Mouse (Mus musculus) lung, postnatal 14 days (tissue): ENCODE results near the gene Dapl1.

ENCODE experiments used
- DNase-seq: peaks from one replicate; pipeline ENCODE4 v3.0.0; 2021

Gene Dapl1

DNA sequence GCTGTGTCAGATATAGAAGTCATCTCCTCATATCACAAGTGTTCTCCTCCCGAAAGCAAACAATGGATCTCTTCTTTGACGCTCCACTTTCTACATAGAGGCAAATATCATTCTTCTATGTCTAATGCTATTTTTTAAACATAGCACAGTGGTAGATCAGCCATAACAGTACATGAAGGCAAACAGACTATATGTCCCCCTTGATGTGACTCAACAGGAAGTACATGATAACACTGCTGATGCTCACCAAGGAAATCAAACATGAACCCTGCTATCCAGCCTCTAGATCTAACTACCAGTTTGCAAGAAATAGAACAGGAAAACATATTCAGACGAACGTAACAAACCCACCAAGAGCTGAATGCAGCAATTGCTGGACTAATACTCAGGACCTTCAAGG lies 10.1 kb upstream of the Dapl1 start:
- no peak for DNase-seq

DNA sequence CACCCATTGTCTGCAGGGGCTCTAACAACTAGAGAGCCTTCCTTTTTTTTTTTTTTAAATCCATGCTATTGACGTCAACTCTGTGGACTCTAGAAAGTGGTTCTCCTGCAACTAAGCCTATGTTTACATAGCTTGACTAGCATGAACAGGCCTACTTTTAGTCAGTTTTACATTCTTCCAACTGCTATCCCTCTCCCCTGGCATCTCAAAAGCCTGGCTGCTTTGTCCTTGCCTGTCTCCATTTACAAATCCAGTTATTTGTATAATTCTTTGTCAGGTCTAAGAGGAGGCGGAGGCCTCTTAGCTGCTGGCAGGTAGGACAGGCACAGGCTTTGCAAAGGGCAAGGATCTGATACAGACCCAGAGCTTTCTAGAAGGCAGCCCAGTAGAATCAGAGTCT lies 627 bp downstream of the Dapl1 start:
- DNase-seq, result no peak

GRCm38 (mm10) chr2:59485657-59486056 lies 1.2 kb downstream of the Dapl1 start:
- DNase-seq, result no peak

GRCm38 (mm10) chr2:59486196-59486845 lies 1.9 kb downstream of the Dapl1 start:
- DNase-seq, result no peak

- DNase-seq, result no peak
Observed at GRCm38 (mm10) chr2:59488235-59488634, 3.8 kb downstream of the Dapl1 start.

- peak; percentile 22 for DNase-seq
Observed at GRCm38 (mm10) chr2:59490353-59490752, 5.9 kb downstream of the Dapl1 start.

GRCm38 (mm10) chr2:59493445-59494085 lies 9.1 kb downstream of the Dapl1 start:
- DNase-seq, result no peak

GRCm38 (mm10) chr2:59499146-59499545 lies 14.7 kb downstream of the Dapl1 start:
- no peak for DNase-seq

- no peak for DNase-seq
Observed at GRCm38 (mm10) chr2:59499717-59500116, 15.3 kb downstream of the Dapl1 start.

DNA sequence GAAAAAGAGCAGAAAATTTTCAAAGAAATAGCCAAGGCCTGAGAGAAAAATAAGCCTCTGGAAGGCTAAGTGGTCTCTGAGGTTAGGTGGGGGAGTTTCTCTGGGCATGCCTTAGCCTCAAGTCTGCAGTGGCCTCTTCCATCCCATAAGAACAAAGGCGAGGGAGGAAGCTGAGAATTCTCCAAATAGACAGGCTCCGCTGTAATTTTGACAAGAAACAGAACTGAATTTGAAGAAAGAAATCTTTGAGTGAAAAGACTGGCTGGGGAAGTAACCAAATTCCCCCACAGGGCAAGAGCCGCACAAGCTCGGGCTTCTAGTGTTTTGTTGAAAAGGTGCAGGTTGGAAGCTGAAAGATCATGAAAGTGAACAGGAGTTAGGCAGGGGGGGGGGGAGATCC lies 24.6 kb downstream of the Dapl1 start:
- DNase-seq, result no peak

DNA sequence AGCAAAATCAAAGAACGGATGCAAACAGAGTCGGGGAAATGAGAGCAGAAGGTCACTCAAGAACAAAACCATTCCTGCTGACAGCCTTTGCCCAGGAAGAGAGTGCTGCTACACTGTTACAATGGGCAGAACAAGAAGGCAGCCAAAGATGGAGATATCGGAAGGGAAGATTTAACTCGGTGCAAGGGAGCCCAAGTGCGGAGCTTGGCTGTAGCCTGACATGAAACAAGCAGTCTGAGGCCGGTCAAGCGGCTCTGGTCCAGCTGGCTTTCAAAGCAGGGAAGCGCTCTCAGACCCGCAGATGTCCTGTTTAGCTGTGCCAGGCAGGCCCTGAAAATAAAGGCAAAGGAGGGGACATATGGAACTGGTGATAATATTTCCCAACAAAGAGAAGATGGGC lies 26.0 kb downstream of the Dapl1 start:
- DNase-seq, result no peak

DNA sequence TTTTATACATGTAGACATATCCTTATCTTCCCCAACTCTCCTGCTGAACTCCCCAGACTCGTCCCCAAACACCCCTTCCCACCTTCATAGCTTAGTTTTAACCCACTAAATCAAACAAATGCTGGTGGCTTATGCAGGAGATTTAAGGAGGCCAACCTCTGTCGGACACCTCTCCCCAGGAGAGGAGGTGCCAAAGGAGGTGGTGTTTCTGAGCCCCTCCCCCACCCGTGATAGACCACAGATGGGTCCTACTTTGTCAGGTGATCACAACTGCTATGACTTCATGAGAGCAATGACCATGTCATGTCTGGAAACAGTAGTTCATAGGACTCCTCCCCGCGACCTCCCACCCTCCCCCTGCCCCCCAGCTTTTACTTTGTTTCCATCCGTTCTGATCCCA lies 26.4 kb downstream of the Dapl1 start:
- DNase-seq, result no peak

DNA sequence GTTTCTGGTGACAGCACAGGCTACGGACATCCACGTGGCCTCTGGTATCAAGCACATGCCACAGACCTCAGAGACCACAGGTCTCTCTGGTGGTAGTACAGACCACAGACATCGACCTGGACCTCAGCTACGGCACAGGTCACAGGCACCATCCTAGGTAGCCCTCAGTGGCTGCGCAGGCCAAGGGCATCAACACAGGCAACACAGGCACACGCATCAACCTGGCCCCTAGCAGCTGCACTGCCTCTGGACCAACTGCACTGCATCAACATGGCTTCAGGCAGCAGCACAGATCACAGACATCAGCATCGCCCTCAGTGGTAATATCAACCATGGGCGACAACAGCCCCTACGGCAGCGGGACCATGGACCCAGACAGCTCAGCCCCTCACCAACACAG lies 36.2 kb downstream of the Dapl1 start:
- no peak for DNase-seq

GRCm38 (mm10) chr2:59522079-59522684 lies 37.7 kb downstream of the Dapl1 start:
- DNase-seq, result peak; percentile 89

DNA sequence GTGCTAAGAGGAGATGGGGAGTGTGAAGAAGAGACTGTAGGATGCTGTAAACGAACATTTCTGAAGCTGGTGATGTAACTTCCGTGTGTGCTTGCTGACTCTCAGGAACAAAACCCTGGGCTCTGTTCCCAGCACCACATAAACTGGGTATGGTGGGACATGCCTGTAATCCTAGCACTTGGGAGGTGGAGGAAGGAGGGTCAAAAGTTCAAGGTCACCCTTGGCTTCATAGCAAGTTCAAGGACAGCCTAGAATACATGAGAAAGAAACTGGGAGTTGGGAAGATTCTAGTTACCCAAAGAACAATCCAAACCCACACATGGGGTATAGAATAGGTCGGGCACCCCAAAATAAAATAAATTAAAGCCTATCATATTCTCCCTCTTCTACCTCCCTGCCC lies 39.1 kb downstream of the Dapl1 start:
- DNase-seq, result no peak

- no peak for DNase-seq
Observed at GRCm38 (mm10) chr2:59526893-59527292, 42.4 kb downstream of the Dapl1 start.

- no peak for DNase-seq
Observed at GRCm38 (mm10) chr2:59529574-59530080, 45.2 kb downstream of the Dapl1 start.

GRCm38 (mm10) chr2:59530811-59531210 lies 46.4 kb downstream of the Dapl1 start:
- no peak for DNase-seq

DNA sequence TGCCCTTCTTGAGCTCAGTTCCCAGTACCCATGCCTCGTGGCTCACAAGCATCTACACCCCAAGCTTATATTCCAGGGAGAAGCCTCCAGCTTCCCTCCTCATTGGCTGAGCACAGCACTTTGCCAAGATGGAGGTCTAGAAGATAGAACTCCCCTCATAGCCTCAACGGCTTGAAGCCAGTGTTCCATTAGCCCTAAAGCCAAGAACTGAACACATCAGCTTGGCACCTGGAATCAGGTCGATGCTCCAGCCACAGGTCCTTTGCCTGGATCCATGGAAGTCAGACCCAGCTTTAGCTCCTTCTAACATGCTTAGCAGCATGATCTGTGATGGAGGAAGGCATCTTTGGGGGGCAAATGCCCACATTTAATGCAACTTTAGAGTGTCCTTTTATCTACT lies 48.5 kb downstream of the Dapl1 start:
- DNase-seq, result no peak

DNA sequence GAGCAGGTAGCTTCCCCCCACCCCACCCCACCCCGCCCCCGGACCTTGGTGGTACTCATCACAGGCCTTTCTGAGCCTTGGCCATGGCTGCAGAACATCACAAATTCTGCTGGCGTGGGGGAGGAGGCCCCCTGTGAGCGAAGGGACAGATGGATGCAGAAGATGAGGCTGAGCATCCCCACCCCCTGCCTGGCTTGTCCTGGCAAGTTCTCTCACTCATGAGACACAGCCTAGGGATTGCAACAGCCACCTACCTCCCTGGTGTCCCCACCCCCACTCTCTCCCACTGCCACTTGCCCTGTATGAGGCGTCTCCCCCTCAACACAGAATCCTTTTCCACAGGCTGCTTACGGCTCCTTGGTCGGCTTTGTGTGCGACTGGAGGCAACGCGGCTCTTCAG lies 49.1 kb downstream of the Dapl1 start:
- no peak for DNase-seq

- DNase-seq, result no peak
Observed at GRCm38 (mm10) chr2:59533971-59534748, 49.7 kb downstream of the Dapl1 start.

DNA sequence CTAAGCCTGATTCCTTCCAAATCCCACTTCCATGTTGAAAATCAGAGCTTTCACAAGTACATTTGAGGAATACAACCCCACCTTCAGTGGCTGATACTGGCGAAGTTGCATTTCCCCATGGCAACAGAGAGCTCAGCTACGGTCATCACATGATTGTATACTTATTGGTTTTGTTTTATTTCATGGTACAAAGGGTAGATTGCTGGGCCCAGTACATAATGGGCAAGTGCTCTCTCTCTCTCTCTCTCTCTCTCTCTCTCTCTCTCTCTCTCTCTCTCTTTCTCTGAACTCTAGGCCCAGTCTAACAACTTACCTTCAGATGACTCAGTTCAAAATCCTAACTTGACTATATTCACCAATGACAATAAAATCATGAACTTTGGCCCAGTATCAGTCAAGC lies 52.5 kb downstream of the Dapl1 start:
- no peak for DNase-seq

DNA sequence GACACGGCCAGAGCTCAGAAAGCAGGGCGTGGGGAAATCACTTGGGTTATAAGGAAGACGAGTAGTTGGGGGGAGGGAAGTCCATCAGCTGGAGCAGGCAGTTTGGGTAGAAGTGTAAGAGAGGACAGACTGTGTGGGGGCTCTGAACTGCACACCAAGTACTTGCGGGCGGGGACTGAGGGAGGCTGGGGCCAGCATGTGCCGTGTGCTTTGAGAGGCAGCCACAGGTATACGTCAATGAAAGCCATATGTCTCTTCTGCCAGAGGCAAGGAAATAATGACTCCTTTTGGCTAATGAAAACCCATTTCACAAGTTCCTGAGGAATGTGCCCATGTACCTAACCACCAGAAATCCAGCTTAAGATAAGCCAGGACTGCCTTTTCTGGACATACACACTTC lies 53.6 kb downstream of the Dapl1 start:
- no peak for DNase-seq

DNA sequence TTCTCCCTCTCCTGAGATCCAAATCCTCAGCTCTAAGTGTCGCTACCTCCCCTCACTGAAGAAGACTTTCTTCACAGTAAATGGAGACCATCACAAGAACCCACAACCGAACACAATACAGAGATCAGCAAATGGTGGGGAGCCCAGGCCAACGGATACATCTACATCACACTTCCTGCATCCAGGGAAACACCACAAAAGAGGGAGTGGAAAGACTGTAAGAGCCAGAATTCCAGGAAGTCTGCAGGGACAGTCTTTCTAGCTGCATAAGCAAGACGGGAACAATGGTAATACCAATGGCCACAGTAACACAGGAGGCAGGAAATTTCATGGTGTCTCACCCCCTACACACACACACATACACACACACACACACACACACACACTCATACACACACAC lies 55.3 kb downstream of the Dapl1 start:
- no peak for DNase-seq
